Mouse (Mus musculus): Measurements from ENCODE around the gene Inpp4b. TPM values are rescaled to one million over a fixed set of nuclear protein-coding genes. Genes with fewer than 3 reads are reported as not detected.

Gene Inpp4b
- total and polyA plus RNA-seq, 3 experiments, result 0.59 to 36.8 (median 35.6) TPM

DNA sequence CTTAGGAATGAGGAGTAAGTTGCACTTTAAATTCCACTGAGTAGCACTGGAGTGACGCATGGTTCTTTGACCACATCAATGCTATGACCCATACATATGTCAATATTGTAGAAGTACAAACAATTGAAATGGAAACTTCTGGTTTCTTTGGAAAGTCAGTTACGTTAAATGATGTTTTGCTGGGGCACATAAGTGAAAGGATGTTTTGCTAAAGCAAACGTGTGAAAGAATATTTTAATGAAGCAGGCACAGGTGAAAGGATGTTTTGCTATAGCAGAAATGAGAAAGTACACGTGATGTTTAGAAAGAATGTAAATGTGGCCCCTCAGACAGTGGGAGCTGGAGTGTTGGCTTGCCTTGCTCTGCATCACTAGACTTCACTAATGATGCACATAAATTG, 216.2 kb downstream of the Inpp4b start:
- Histone ChIP-seq H3K27me3 (ENCODE audit: insufficient read depth, low read length) (no peaks in the 10 kb centered on the region), H3K4me3 (ENCODE audit: low read depth, low read length) (no peak overlapping the region), H3K4me1 (ENCODE audit: insufficient read depth, low read depth, low read length) (peaks cover 3% of the 10 kb centered on the region), H3K9me3 (replicated peaks) (no peaks in the 10 kb centered on the region), H3K36me3 (replicated peaks) (no peaks in the 10 kb centered on the region)
- ATAC-seq (ENCODE audit: extremely low read depth, insufficient number of reproducible peaks, low FRiP score, poor library complexity, severe bottlenecking) (no peak), DNase-seq (ENCODE audit: low spot score) (no peak)
- TF ChIP-seq CTCF (IDR thresholded peaks at IDR 0.05; ENCODE audit: low read depth, low read length) (no peak), TAL1 (conservative IDR thresholded peaks at IDR 0.05; ENCODE audit: low read depth, low read length) (no peak), GATA2 (IDR thresholded peaks at IDR 0.05; ENCODE audit: borderline replicate concordance, low read depth, low read length) (no peak), GATA1 (IDR thresholded peaks at IDR 0.05; ENCODE audit: borderline replicate concordance, low read length) (no peak)

DNA sequence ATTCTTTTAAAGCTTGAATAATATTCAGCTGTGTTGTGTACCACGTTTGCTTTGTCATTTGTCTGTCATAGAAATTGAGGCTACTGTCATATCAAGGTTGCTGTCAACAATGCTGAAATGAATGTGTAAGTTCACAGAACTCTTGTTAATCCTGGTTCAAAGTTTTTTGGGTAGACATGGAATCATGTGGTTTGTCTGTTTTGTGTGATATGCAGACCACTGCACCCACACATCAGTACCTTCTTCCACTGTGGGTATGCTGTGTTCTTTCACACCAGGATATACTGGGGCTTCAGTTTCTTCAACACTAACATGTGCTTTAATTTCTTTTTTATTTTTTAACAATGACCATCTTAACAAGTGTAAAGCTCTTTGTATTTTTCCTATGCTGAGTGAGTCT, 220.0 kb downstream of the Inpp4b start:
- H3K27me3 ChIP-seq (ENCODE audit: insufficient read depth, low read length), result no peaks in the 10 kb centered on the region

DNA sequence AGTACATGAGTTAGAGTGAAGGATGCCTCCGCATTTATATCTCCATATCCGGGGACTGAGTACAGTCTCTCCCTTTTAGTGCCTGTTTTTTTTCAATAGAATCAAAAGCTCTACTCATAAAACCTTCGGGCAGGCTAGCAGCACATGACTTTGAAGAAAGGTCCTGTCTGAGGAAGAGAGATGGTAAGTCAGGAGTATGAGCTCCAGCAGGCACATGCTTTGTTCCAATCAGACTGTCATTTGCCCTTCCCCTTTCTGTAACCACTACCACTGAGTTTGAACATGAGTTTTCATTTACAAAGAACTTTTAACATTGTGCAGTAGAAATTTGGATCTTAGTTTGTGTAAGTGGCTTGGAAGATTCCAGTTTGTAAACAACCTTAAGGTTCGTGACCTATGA, 223.1 kb downstream of the Inpp4b start:
- Histone ChIP-seq H3K27me3 (ENCODE audit: insufficient read depth, low read length) (no peaks in the 10 kb centered on the region), H3K9me3 (replicated peaks) (no peaks in the 10 kb centered on the region), H3K4me1 (ENCODE audit: insufficient read depth, low read depth, low read length) (peaks cover 3% of the 10 kb centered on the region; the same call in 1 of the 2 replicates), H3K36me3 (replicated peaks) (no peaks in the 10 kb centered on the region), H3K4me3 (ENCODE audit: low read depth, low read length) (no peak overlapping the region)
- TF ChIP-seq GATA2 (IDR thresholded peaks at IDR 0.05; ENCODE audit: borderline replicate concordance, low read depth, low read length), result no peak
- TF ChIP-seq TAL1 (conservative IDR thresholded peaks at IDR 0.05; ENCODE audit: low read depth, low read length), result no peak
- ATAC-seq (ENCODE audit: extremely low read depth, insufficient number of reproducible peaks, low FRiP score, poor library complexity, severe bottlenecking) (no peak), DNase-seq (ENCODE audit: low spot score) (no peak)

More for the DNA sequence above, 220.0 kb downstream of the Inpp4b start:
- no peak for TF ChIP-seq POLR2AphosphoS5 (IDR thresholded peaks at IDR 0.05; ENCODE audit: insufficient replicate concordance, low read depth, low read length)
- no peak for TF ChIP-seq GATA1 (IDR thresholded peaks at IDR 0.05; ENCODE audit: borderline replicate concordance, low read length)
- no peak for TF ChIP-seq CTCF (IDR thresholded peaks at IDR 0.05; ENCODE audit: low read depth, low read length)
- no peak for TF ChIP-seq GATA2 (IDR thresholded peaks at IDR 0.05; ENCODE audit: borderline replicate concordance, low read depth, low read length)
- no peak for TF ChIP-seq TAL1 (conservative IDR thresholded peaks at IDR 0.05; ENCODE audit: low read depth, low read length)
- Histone ChIP-seq H3K9me3 (replicated peaks) (no peaks in the 10 kb centered on the region), H3K4me1 (ENCODE audit: insufficient read depth, low read depth, low read length) (peaks cover 7% of the 10 kb centered on the region), H3K36me3 (replicated peaks) (no peaks in the 10 kb centered on the region), H3K4me3 (ENCODE audit: low read depth, low read length) (no peak overlapping the region)
- ATAC-seq (ENCODE audit: extremely low read depth, insufficient number of reproducible peaks, low FRiP score, poor library complexity, severe bottlenecking) (no peak), DNase-seq (ENCODE audit: low spot score) (no peak)

DNA sequence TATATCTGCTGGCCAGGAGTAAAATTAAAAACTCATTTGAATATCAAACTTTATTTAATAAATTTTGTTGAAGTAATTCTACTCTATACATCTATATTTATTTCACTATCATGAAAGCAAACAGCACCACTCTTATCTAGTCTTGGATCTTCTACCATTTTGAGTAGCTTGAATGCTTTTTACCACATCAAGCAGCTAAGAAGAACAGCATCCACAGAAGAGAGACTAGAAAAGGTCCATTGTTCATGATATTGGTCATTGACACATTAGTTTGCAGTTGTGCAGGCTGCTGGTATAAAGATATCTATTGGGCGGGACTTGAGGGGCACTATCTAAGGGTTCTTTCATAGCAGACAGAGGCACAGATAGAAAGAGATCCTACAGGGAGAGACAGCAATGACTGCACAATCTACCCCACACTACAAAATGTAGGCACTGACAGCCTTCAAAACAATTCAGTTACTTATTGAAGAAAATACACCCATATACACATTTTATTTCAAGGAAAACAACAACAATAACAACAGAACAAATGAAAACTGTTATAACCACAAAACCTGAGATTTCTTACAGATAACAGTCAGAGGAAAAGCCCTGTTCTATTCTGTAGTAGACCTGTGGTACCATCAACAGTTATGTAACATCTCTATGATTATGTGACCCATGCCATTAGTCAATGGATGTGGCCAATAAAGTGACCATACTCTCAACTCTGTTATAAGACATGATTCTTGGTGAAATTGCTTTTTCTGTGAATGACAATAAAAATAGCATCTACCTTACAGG, 230.2 kb downstream of the Inpp4b start:
- TF ChIP-seq GATA2 (IDR thresholded peaks at IDR 0.05; ENCODE audit: borderline replicate concordance, low read depth, low read length) (no peak), POLR2AphosphoS5 (IDR thresholded peaks at IDR 0.05; ENCODE audit: insufficient replicate concordance, low read depth, low read length) (no peak), CTCF (IDR thresholded peaks at IDR 0.05; ENCODE audit: low read depth, low read length) (no peak)
- Histone ChIP-seq H3K27me3 (ENCODE audit: insufficient read depth, low read length) (no peaks in the 10 kb centered on the region), H3K4me3 (ENCODE audit: low read depth, low read length) (no peak overlapping the region), H3K4me1 (ENCODE audit: insufficient read depth, low read depth, low read length) (no peaks in the 10 kb centered on the region), H3K9me3 (replicated peaks) (no peaks in the 10 kb centered on the region), H3K36me3 (replicated peaks) (no peaks in the 10 kb centered on the region)
- DNase-seq (ENCODE audit: low spot score), result no peak
- no peak for ATAC-seq (ENCODE audit: extremely low read depth, insufficient number of reproducible peaks, low FRiP score, poor library complexity, severe bottlenecking)

DNA sequence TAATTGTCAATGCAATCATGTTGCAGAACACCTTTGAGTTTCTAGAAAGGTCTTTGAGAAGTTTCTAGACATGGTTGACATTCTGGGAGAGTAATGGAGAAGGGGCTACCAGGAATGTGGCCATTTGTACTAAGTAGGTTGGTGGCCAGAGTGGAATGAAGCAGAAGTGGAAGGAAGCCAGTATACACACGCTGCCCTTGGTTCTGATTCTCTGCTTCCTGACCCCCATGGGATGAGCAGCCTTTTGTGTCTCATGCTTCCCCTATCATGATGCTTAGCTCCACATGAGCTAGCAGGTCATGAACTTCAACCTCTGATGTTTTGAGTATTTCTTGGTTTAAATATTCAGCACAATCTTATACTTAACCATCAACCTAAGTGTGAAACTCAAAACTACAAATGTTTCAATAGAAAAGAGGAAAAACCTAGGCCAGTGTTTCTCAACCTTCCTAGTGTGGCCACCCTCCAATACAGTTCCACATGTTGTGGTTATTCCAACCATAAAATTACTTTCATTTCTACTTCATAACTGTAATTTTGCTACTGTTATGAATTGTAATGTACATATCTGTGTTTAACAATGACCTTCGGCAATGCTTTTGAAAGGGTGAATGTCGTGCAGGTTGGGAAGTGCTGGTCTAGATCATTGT, 233.0 kb downstream of the Inpp4b start:
- no peaks in the 10 kb centered on the region for H3K4me1 ChIP-seq (ENCODE audit: insufficient read depth, low read depth, low read length)
- ATAC-seq (ENCODE audit: extremely low read depth, insufficient number of reproducible peaks, low FRiP score, poor library complexity, severe bottlenecking), result no peak
- no peak for DNase-seq (ENCODE audit: low spot score)
- no peaks in the 10 kb centered on the region for H3K27me3 ChIP-seq (ENCODE audit: insufficient read depth, low read length)
- H3K4me3 ChIP-seq (ENCODE audit: low read depth, low read length), result no peak overlapping the region
- no peaks in the 10 kb centered on the region for H3K36me3 ChIP-seq (replicated peaks)
- H3K9me3 ChIP-seq (replicated peaks), result no peaks in the 10 kb centered on the region
- TF ChIP-seq GATA1 (IDR thresholded peaks at IDR 0.05; ENCODE audit: borderline replicate concordance, low read length) (no peak), TAL1 (conservative IDR thresholded peaks at IDR 0.05; ENCODE audit: low read depth, low read length) (no peak), POLR2AphosphoS5 (IDR thresholded peaks at IDR 0.05; ENCODE audit: insufficient replicate concordance, low read depth, low read length) (no peak), CTCF (IDR thresholded peaks at IDR 0.05; ENCODE audit: low read depth, low read length) (no peak), GATA2 (IDR thresholded peaks at IDR 0.05; ENCODE audit: borderline replicate concordance, low read depth, low read length) (no peak)

DNA sequence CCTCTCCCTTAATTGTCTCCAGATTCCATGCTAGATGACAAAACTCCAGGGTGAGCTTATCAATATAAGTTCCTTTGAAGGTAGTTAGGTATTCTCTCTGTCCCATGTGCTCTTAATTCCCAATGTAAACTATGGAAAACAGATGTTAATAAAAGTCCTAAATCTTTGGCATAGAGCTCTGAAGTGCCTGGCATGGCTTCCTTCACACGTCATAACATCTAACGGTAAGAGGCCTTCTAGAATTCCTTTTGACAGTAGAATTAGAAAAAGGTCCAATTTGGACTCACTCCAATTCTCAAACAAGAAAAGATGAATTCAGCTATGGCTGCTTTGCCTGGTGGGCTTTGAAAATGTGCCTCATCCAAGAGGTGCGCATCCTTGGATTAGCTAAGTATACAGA, 236.6 kb downstream of the Inpp4b start:
- ATAC-seq (ENCODE audit: extremely low read depth, insufficient number of reproducible peaks, low FRiP score, poor library complexity, severe bottlenecking), result no peak
- Histone ChIP-seq H3K4me3 (ENCODE audit: low read depth, low read length) (no peak overlapping the region), H3K9me3 (replicated peaks) (no peaks in the 10 kb centered on the region), H3K4me1 (ENCODE audit: insufficient read depth, low read depth, low read length) (no peaks in the 10 kb centered on the region), H3K27me3 (ENCODE audit: insufficient read depth, low read length) (no peaks in the 10 kb centered on the region), H3K36me3 (replicated peaks) (no peaks in the 10 kb centered on the region)
- no peak for DNase-seq (ENCODE audit: low spot score)
- no peak for TF ChIP-seq GATA1 (IDR thresholded peaks at IDR 0.05; ENCODE audit: borderline replicate concordance, low read length)
- TF ChIP-seq POLR2AphosphoS5 (IDR thresholded peaks at IDR 0.05; ENCODE audit: insufficient replicate concordance, low read depth, low read length), result no peak
- no peak for TF ChIP-seq TAL1 (conservative IDR thresholded peaks at IDR 0.05; ENCODE audit: low read depth, low read length)
- no peak for TF ChIP-seq CTCF (IDR thresholded peaks at IDR 0.05; ENCODE audit: low read depth, low read length)
- no peak for TF ChIP-seq GATA2 (IDR thresholded peaks at IDR 0.05; ENCODE audit: borderline replicate concordance, low read depth, low read length)

Measured in G1E (cell line).